Mouse (Mus musculus) midbrain, embryonic 12.5 days (tissue): ENCODE measurements around the gene Sat2. TPM values are rescaled to one million over a fixed set of nuclear protein-coding genes. Genes with fewer than 3 reads are reported as not detected.
A peak's percentile ranks its signal among the peaks of the same experiment; 100 is the strongest.
"Not testable (repeated sequence)": the region's sequence is repeated elsewhere in the genome, so short reads cannot be mapped to it uniquely, and the experiment has no call there.

Experiments used
- ATAC-seq: fragments of 200-750 bp; cut with Nextera tagmentation; 2 replicates; pipeline ENCODE4 v1.8.0; 2017; ENCODE audit warnings: low read depth, moderate TSS enrichment, moderate library complexity; ENCODE audit not compliant: low FRiP score
- H3K27ac ChIP-seq: fragments of 300-500 bp; sonication (generic); replicated peaks from 2 replicates; pipeline ENCODE4 v1.5.1; 2016; ENCODE audit warnings: mild to moderate bottlenecking
- H3K27me3 ChIP-seq: fragments of 300-500 bp; sonication (generic); 2 replicates; pipeline ENCODE4 v1.6.1; 2016; ENCODE audit warnings: mild to moderate bottlenecking
- H3K36me3 ChIP-seq: fragments of 300-500 bp; sonication (generic); 2 replicates; pipeline ENCODE4 v1.6.1; 2016
- H3K4me1 ChIP-seq: fragments of 300-500 bp; sonication (generic); 2 replicates; pipeline ENCODE4 v1.6.1; 2016
- H3K4me2 ChIP-seq: fragments of 300-500 bp; sonication (generic); replicated peaks from 2 replicates; pipeline ENCODE4 v1.6.1; 2016; ENCODE audit warnings: mild to moderate bottlenecking, moderate library complexity
- H3K4me3 ChIP-seq: fragments of 300-500 bp; sonication (generic); 2 replicates; pipeline ENCODE4 v1.5.1; 2016; ENCODE audit warnings: mild to moderate bottlenecking
- H3K9ac ChIP-seq: fragments of 300-500 bp; sonication (generic); replicated peaks from 2 replicates; pipeline ENCODE4 v1.6.1; 2016; ENCODE audit warnings: mild to moderate bottlenecking, moderate library complexity
- H3K9me3 ChIP-seq: fragments of 300-500 bp; sonication (generic); 2 replicates; pipeline ENCODE4 v1.6.1; 2016; ENCODE audit warnings: mild to moderate bottlenecking
- WGBS: fragments of 180-500 bp; shearing (Covaris S2); methylation state at CpG from one replicate; pipeline ENCODE4 v1.1.7; 2016; 5-methylcytosine and 5-hydroxymethylcytosine counted together
- polyA plus RNA-seq: library from polyadenylated mRNA; unstranded; fragments of >200 nt; fragmentation: Nextera tagmentation; extraction: Ambion mirVana; gene quantifications from 2 replicates; pipeline ENCODE4 v1.2.1, GENCODE M21; 2016

The Sat2 gene
- polyA plus RNA-seq, 1 experiment from 2014 or later: 23.5 TPM

GRCm38 (mm10) chr11:69620394-69621081, 1.3 kb upstream of the Sat2 start:
- H3K27ac ChIP-seq: no peak overlapping the region
- no peak for ATAC-seq
- no peak overlapping the region for H3K9ac ChIP-seq
- no peaks in the 10 kb centered on the region for H3K9me3 ChIP-seq
- H3K36me3 ChIP-seq: no peaks in the 10 kb centered on the region
- 90% methylated on average over 7 of the region's 7 CpGs for WGBS
- no peak overlapping the region for H3K4me3 ChIP-seq
- no peak overlapping the region for H3K4me2 ChIP-seq
- peaks cover 19% of the 10 kb centered on the region for H3K27me3 ChIP-seq
- peaks cover 15% of the 10 kb centered on the region for H3K4me1 ChIP-seq

- Histone ChIP-seq H3K36me3 (no peaks in the 10 kb centered on the region), H3K4me2 (peak overlapping the region; percentile 65), H3K27ac (peak overlapping the region; percentile 75), H3K4me3 (peak overlapping the region; percentile 44), H3K27me3 (peaks cover 7% of the 10 kb centered on the region; the same call in 1 of the 2 replicates), H3K9ac (peak overlapping the region; percentile 62), H3K4me1 (peaks cover 15% of the 10 kb centered on the region), H3K9me3 (no peaks in the 10 kb centered on the region)
- 0 out of 2 replicates have a peak, but pooled peaks have one; percentile 19 for ATAC-seq
- WGBS: 52% methylated on average over 6 of the region's 6 CpGs
Observed at GRCm38 (mm10) chr11:69622406-69622805, 582 bp downstream of the Sat2 start.

GRCm38 (mm10) chr11:69623006-69623405, 1.2 kb downstream of the Sat2 start:
- Histone ChIP-seq H3K9me3 (no peaks in the 10 kb centered on the region), H3K36me3 (no peaks in the 10 kb centered on the region), H3K27me3 (0 out of 2 replicates have a peak, but pooled peaks cover 1% of the 10 kb centered on the region), H3K9ac (no peak overlapping the region), H3K4me3 (no peak overlapping the region), H3K27ac (no peak overlapping the region), H3K4me1 (peaks cover 15% of the 10 kb centered on the region), H3K4me2 (peak overlapping the region; percentile 65; the same call in 1 of the 2 replicates)
- 75% methylated on average over 4 of the region's 4 CpGs for WGBS
- no peak for ATAC-seq

DNA sequence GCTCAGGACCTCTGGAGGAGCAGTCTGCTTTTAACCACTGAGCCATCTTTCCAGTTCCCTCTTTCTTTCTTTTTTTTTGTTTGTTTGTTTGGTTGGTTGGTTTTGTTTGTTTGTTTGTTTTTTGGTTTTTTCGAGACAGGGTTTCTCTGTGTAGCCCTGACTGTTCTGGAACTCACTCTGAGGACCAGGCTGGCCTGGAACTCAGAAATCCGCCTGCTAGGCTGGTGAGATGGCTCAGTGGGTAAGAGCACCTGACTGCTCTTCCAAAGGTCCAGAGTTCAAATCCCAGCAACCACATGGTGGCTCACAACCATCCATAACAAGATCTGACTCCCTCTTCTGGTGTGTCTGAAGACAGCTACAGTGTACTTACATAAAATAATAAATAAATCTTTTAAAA, 2.5 kb downstream of the Sat2 start:
- H3K4me2 ChIP-seq, H3K4me3 ChIP-seq, H3K9ac ChIP-seq, H3K36me3 ChIP-seq, H3K9me3 ChIP-seq, ATAC-seq, H3K27me3 ChIP-seq, H3K27ac ChIP-seq: not testable (repeated sequence)
- WGBS: 88% methylated on average over 2 of the region's 2 CpGs
- peaks cover 15% of the 10 kb centered on the region for H3K4me1 ChIP-seq

DNA sequence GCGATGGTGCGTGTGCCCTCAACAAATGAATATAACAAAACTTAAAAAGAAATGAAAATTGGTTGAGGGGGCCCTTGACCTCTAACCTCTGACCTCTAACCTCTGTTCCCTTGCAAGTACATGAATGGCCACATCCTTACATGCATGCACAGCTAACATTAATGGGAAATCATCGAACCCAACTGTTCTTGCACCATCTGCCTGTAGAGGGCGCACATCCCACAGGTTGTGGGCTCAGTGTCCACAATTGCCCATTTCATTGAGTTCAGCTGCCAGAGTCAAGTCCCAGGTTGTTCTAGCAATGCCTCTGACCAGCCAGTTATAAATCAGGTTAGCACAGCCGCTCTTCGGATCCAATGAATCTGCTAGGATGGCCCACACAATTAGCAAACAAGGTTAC, 6.5 kb downstream of the Sat2 start:
- WGBS: 36% methylated on average over 6 of the region's 6 CpGs
- H3K36me3 ChIP-seq: no peaks in the 10 kb centered on the region
- no peak overlapping the region for H3K9ac ChIP-seq
- no peak overlapping the region for H3K4me3 ChIP-seq
- no peaks in the 10 kb centered on the region for H3K4me1 ChIP-seq
- no peaks in the 10 kb centered on the region for H3K27me3 ChIP-seq
- H3K9me3 ChIP-seq: no peaks in the 10 kb centered on the region
- no peak for ATAC-seq
- no peak overlapping the region for H3K27ac ChIP-seq
- H3K4me2 ChIP-seq: no peak overlapping the region

DNA sequence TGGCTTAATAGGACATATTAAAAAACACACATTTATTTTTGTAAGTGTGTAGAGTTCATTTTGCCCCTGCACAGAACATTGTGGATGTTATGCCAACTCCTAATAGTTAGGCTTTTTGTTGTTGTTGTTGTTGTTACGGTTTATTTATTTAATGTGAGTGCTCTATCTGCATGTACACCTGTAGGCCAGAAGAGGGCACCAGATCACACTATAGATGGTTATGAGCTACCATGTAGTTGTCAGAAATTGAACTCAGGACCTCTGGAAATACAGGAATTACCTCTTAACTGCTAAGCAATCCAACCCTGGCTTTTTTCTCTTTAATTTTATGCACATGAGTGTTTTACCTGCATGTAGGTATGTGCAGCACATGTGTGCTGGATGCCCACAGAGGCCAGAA, 8.0 kb downstream of the Sat2 start:
- 69% methylated on average over 1 of the region's 1 CpGs for WGBS
- Histone ChIP-seq H3K9me3 (no peaks in the 10 kb centered on the region), H3K4me3 (no peak overlapping the region), H3K27me3 (no peaks in the 10 kb centered on the region), H3K27ac (no peak overlapping the region), H3K4me1 (peaks cover 12% of the 10 kb centered on the region), H3K36me3 (no peaks in the 10 kb centered on the region), H3K4me2 (no peak overlapping the region), H3K9ac (no peak overlapping the region)
- ATAC-seq: no peak

GRCm38 (mm10) chr11:69632284-69633089, 10.7 kb downstream of the Sat2 start, which contains the start of gene Fxr2:
TSS of gene Fxr2 (plus strand) at chr11:69632990.
- Histone ChIP-seq H3K4me2 (peak within 1 kb of the TSS; percentile 80), H3K27ac (peak within 1 kb of the TSS; percentile 98), H3K4me1 (peaks cover 21% of the 10 kb centered on the region), H3K9me3 (no peaks in the 10 kb centered on the region), H3K36me3 (peaks cover 2% of the 10 kb centered on the region), H3K4me3 (peak within 1 kb of the TSS; percentile 99), H3K9ac (peak within 1 kb of the TSS; percentile 96), H3K27me3 (no peaks in the 10 kb centered on the region)
- ATAC-seq: peak; percentile 99
- 1% methylated on average over 43 of the region's 56 CpGs for WGBS

DNA sequence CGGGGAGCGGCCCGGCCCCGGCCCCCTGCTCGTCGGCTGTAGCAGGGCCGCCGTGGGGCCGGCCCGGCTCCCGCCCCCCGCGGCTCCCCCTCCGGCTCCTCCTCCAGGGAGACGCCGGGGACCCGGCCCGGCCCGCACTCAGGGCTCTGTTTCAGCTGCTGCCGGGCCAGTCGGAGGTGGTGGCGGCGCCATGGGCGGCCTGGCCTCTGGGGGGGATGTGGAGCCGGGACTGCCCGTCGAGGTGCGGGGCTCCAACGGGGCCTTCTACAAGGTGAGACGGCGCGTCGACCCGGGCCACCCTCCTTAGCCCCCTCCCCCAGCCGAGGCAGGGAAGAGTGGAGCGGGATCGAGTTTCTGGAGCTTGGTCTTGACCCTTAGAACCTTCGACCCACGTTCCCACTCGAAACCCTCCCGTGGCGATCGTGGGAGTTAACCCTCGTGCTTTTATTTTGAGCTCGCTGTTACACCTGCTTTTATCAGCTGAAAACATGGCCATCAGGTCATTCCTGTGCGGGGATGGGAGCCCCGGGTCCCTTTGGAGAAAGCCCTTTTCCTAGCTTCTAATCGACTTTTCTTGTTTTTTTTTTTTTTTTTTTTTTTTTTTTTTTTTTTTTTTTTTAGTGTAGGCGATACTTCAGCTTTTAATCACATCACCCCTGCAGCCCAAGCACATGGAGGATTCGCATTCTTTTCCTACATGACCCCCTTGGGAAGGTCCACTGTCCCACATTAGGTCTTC, 11.5 kb downstream of the Sat2 start:
- H3K27me3 ChIP-seq: no peaks in the 10 kb centered on the region
- H3K9ac ChIP-seq: peak overlapping the region; percentile 96
- under 1% methylated on average over 41 of the region's 50 CpGs for WGBS
- H3K36me3 ChIP-seq: peaks cover 9% of the 10 kb centered on the region
- H3K9me3 ChIP-seq: no peaks in the 10 kb centered on the region
- peak overlapping the region; percentile 98 for H3K27ac ChIP-seq
- H3K4me2 ChIP-seq: peak overlapping the region; percentile 80
- ATAC-seq: peak; percentile 63
- H3K4me1 ChIP-seq: peaks cover 21% of the 10 kb centered on the region
- peak overlapping the region; percentile 99 for H3K4me3 ChIP-seq

DNA sequence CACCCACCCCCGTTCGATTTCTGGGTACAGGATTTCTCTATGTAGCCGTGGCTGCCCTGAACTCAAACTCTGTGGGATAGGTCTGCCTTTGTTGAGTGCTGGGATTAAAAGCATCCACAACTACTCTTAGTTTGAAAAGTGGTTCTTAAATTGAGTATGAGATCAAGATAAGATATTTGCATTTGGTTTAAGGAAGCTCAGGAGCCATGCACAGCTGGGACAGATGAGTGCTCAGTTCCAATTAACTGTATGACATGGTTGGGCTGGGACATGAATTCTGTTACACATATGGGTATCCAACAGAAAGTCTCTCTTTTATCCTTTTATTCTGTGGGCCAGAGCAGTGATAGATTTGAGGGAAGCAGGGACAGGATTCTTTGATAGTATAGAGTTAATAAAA, 13.6 kb downstream of the Sat2 start:
- no peak overlapping the region for H3K27ac ChIP-seq
- H3K9me3 ChIP-seq: no peaks in the 10 kb centered on the region
- peak overlapping the region; percentile 80 for H3K4me2 ChIP-seq
- H3K27me3 ChIP-seq: no peaks in the 10 kb centered on the region
- H3K4me3 ChIP-seq: 0 out of 2 replicates have a peak overlapping the region, but pooled peaks have one; percentile 4
- H3K4me1 ChIP-seq: peaks cover 21% of the 10 kb centered on the region
- 90% methylated on average over 3 of the region's 3 CpGs for WGBS
- H3K36me3 ChIP-seq: peaks cover 26% of the 10 kb centered on the region
- ATAC-seq: no peak
- no peak overlapping the region for H3K9ac ChIP-seq

DNA sequence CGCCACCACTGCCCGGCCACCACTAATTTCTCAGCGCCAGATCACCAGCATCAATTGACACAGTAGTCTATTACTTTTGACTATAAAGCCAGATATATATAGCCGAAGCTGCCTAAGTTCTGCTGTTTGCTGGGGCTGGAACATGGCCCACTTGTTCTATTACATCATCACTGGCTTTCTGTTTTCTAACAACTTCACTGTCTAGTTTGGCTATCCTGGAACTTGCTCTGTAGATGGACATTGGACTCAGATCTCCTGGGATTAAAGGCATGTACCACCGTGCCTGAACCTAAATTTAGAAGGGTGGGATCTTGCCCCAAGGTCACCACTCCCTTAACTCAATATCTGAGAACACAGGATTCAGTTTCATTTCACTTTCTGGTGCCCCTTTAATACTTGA, 24.0 kb downstream of the Sat2 start:
- peaks cover 97% of the 10 kb centered on the region for H3K36me3 ChIP-seq
- no peak for ATAC-seq
- 99% methylated on average over 5 of the region's 5 CpGs for WGBS
- H3K9me3 ChIP-seq: no peaks in the 10 kb centered on the region
- H3K27me3 ChIP-seq: no peaks in the 10 kb centered on the region
- no peak overlapping the region for H3K9ac ChIP-seq
- no peak overlapping the region for H3K27ac ChIP-seq
- H3K4me1 ChIP-seq: no peaks in the 10 kb centered on the region
- no peak overlapping the region for H3K4me3 ChIP-seq
- no peak overlapping the region for H3K4me2 ChIP-seq

DNA sequence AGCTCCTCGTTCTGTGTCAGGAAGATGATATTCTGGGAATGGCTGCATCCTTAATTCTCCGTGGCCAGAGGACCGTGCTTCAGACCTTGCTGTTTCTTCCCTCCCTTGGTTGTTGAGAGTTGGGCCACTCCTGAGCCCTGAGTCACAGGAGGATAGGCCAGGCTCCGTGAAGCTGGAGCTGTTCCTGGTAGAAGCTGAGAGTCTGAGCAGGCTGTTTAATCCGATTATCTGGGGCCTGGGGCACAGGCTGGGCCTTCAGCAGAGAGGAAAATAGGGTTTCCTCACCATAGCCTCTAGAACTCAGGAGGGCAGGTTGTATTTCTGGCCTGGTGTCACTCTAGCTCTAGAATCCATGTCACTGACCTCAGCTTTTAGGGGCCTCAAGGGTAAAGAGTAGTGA, 31.6 kb downstream of the Sat2 start:
- H3K27ac ChIP-seq: peak overlapping the region; percentile 21
- 53% methylated on average over 5 of the region's 5 CpGs for WGBS
- H3K4me3 ChIP-seq: no peak overlapping the region
- ATAC-seq: no peak
- H3K9me3 ChIP-seq: no peaks in the 10 kb centered on the region
- H3K27me3 ChIP-seq: no peaks in the 10 kb centered on the region
- peaks cover 80% of the 10 kb centered on the region for H3K36me3 ChIP-seq
- no peak overlapping the region for H3K4me2 ChIP-seq
- peaks cover 9% of the 10 kb centered on the region for H3K4me1 ChIP-seq
- H3K9ac ChIP-seq: no peak overlapping the region

GRCm38 (mm10) chr11:69654760-69655159, 32.9 kb downstream of the Sat2 start:
- 51% methylated on average over 9 of the region's 9 CpGs for whole genome bisulfite sequencing
- peaks cover 9% of the 10 kb centered on the region for H3K4me1 ChIP-seq
- H3K36me3 ChIP-seq: peaks cover 77% of the 10 kb centered on the region
- H3K9me3 ChIP-seq: no peaks in the 10 kb centered on the region
- no peak overlapping the region for H3K4me2 ChIP-seq
- 0 out of 2 replicates have a peak overlapping the region, but pooled peaks have one; percentile 8 for H3K27ac ChIP-seq
- no peak overlapping the region for H3K4me3 ChIP-seq
- H3K27me3 ChIP-seq: no peaks in the 10 kb centered on the region
- no peak for ATAC-seq
- H3K9ac ChIP-seq: no peak overlapping the region
